Mouse (Mus musculus): Measurements from ENCODE around the gene Tmem175.

- TF ChIP-seq CTCF (IDR thresholded peaks at IDR 0.05; ENCODE audit: extremely low read depth, insufficient read depth, insufficient read length, insufficient replicate concordance) (no peak), POLR2A (IDR thresholded peaks at IDR 0.05; ENCODE audit: low read depth, low read length) (no peak)
Measured at GRCm38 (mm10) chr5:108665066-108665465, 35.5 kb downstream of the Tmem175 start.

Measured in spleen, adult 2 months (tissue).